Mouse (Mus musculus) spleen, adult 2 months (tissue): ENCODE measurements at regions not wholly inside any gene's neighbourhood (a gene's known extent, or its start where the extent isn't known, plus 50 kb on each side); places are given as distances from the start of the nearest gene placed in this dataset.

ENCODE experiments used
- CTCF ChIP-seq: fragments of 200-500 bp; IDR thresholded peaks from 2 replicates; pipeline ENCODE4 v1.5.1; 2011; ENCODE audit warnings: mild to moderate bottlenecking, inconsistent platforms; ENCODE audit not compliant: insufficient read depth, insufficient read length, insufficient replicate concordance; ENCODE audit errors: extremely low read depth
- POLR2A ChIP-seq: fragments of 200-500 bp; IDR thresholded peaks from 2 replicates; pipeline ENCODE4 v1.6.1; 2011; ENCODE audit warnings: low read depth, low read length, inconsistent platforms

DNA sequence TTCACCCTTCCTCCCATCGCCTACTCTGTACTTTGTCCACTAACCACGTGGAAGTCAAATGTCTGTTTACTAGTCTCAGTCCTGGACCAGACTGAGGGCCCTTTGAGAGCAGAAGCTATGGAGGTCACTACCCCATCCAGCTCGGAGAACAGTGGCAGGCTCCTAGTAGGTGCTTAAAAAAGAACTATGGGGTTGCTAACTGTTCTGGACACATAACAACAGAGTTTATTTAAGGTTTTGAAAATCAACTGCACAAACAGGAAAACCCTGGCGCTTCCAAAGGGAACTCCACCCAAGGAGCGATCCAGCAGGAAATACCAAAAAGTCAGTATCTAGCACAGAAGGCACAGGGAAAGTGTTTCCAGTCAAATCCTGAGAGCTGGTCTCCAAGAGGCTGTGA is 75.5 kb upstream of the Klf9 start:
- TF ChIP-seq CTCF (no peak), POLR2A (no peak)
